Mouse (Mus musculus): ENCODE results near the gene Fbxo27.

GRCm38 (mm10) chr7:28732341-28733142, 39.9 kb downstream of the Fbxo27 start:
- TF ChIP-seq CTCF (IDR thresholded peaks at IDR 0.05; ENCODE audit: control insufficient read depth, insufficient read depth, insufficient read length) = no peak
- no peak for TF ChIP-seq MAX (IDR thresholded peaks at IDR 0.05)
- TF ChIP-seq MYOD1 (IDR thresholded peaks at IDR 0.05; ENCODE audit: control insufficient read depth, insufficient read length, low read depth) = no peak
- TF ChIP-seq USF1 (IDR thresholded peaks at IDR 0.05; ENCODE audit: low read depth) = no peak
- no peak for TF ChIP-seq CEBPB (IDR thresholded peaks at IDR 0.05; ENCODE audit: low read depth)
- no peak for TF ChIP-seq MYOG (IDR thresholded peaks at IDR 0.05; ENCODE audit: control insufficient read depth, extremely low read depth, insufficient read length)
- TF ChIP-seq FOSL1 (IDR thresholded peaks at IDR 0.05; ENCODE audit: insufficient read depth, low read length, poor library complexity, severe bottlenecking) = no peak

Measured in C2C12 (cell line).